Mouse (Mus musculus) mouse embryonic stem cell (cell line): Measurements from ENCODE around the gene Tex9.
"Not testable (repeated sequence)": the region's sequence is repeated elsewhere in the genome, so short reads cannot be mapped to it uniquely, and the experiment has no call there.

Source experiments
- in situ Hi-C, 2 experiments: fragments of 300-500 bp; cut with MboI; formaldehyde crosslinking; loops; 1 replicate in 1 of 2; 3 replicates in 1 of 2; pipeline ENCODE4 v1.14.3; 2019 to 2020; ENCODE audit warnings: low sequenced_read_pairs in 2 of 2, low pct_unique_long_range_greater_than_20kb in 1 of 2, mixed read lengths in 1 of 2; ENCODE audit not compliant: unreplicated experiment in 1 of 2

Gene Tex9

DNA sequence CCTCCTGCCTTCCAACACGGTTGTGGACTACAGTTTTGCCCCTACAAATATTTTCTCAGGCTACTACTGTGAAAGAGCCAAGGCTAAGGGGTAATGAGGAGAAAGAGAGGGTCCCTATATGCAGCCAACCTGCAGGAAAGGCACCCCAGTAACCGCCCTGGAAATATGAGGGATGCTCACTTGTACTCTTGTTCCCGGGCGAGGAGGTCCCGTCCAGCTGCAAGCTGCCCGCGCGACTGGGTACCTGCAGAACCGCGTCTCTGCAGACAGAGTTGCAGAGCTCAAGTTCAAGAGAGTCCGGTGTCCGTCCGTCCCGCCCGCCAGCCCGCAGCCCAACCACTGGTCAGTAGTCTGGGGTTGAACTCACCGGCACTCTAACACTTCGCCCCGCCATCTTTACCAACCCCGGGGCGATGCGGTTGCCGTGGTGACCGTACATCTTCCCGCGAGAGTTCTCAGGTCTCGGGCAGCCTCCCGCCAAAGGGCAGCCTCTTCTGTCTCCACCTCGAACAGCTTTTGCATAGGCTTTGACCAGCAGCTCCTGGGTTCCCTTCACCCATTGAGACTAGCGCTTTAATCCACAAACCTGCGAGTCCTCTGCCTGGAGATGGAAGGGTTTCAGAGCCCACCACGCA lies 336 bp downstream of the Tex9 start:
- in situ Hi-C loops = no loop called here

GRCm38 (mm10) chr9:72489131-72489530 lies 2.9 kb downstream of the Tex9 start:
- in situ Hi-C loops = no loop called here

DNA sequence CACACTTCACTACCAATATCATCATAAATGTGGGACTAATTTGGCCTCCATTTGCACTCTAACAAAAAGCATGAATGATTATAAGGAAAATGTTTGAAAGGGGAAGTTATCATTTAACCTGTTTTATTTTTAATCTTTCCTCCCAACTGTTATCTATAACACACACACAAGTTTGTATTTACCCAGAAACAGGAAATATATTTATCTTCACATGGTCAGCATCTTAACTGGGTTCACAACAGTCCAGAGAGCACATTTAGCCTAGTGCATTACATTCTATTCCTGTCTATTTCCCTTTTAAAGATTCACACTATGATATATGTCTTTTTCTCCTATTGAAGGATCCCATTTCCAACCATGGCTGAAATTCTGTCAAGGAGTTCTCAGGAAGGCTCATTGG lies 3.5 kb downstream of the Tex9 start:
- in situ Hi-C loops = no loop called here

GRCm38 (mm10) chr9:72479276-72479675 lies 12.7 kb downstream of the Tex9 start:
- in situ Hi-C loops = no loop called here

DNA sequence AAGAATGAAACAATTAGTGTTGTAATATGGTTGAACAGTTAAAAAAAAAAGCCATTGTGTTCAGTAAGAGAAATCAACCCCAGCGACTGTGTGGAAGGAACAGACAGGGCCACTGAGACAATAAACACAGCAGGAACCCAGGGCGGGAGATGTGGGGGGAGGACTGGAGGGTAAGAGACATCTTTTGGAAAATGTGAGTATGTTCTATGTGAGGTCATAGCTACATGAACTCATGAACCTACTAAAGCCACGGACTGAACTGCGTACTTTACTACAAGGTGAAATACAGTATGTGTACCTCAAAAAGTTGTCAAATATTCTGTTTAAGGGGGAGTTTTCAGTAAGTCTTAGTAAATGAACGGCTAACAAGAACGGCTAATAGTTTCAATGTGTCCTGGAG lies 14.7 kb downstream of the Tex9 start:
- in situ Hi-C loops = no loop called here

- in situ Hi-C loops = no loop called here
These were observed 16.5 kb downstream of the Tex9 start for GRCm38 (mm10) chr9:72475511-72475910.

GRCm38 (mm10) chr9:72469851-72470250 lies 22.2 kb downstream of the Tex9 start:
- in situ Hi-C loops = no loop called here

DNA sequence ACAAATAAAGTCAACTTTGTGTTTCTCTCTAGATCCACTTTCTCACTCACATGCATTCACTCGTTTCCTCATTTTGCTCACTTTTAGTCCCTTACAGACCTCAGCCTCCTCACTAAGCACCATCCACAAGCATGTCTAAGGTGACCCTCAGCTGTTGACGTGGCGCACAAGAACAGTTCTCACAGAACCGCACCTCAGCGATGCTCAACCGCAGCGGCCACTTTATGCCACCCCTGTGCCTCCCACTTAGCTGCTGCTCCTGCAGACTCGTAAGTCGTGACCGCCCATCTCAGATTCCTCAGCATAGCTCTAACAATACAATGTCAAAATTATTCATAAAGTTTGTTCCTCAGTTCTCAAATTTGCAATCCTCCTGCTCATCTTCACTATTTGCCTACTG lies 23.4 kb downstream of the Tex9 start:
- in situ Hi-C loops = no loop called here

- in situ Hi-C loops = no loop called here
These were observed 24.2 kb downstream of the Tex9 start for GRCm38 (mm10) chr9:72467551-72468407.

- in situ Hi-C loops = no loop called here
These were observed 26.2 kb downstream of the Tex9 start for GRCm38 (mm10) chr9:72465754-72466181.

DNA sequence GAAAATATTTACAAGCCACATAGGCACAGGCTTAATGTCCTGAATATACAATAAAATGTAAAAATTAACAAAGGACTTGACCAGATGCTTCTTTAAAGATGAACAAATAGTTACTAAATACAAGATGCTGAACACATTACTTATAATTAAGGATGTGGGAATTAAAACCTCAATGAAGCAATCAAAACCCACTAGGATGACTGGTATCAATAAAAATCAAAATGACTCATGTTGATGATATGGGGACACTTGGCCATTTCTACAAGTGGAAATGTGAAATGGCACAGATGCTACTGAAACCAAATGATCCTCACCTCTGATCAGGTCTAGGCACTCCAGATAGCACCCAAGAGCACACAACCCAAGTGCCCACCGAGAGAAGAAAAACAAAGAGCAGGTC lies 27.2 kb downstream of the Tex9 start:
- in situ Hi-C loops = no loop called here

DNA sequence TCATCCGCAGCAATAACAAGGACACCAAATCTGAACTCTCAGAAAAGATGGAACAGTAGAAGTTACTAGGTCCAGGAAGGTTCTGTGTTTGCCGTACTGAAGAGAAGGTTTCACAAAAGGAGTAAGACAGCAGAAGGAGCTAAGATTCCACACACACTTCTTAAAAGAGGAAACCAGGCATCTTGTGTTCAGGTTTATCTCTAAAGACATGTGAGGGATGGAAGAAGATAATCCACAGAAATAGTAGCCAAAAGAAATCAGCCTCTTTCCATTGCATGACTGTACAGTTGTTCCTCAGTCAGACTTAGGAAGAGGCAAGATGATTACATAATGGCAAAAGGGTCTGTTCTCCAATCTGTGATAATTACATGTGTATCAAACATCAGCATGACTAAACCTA lies 29.6 kb downstream of the Tex9 start:
- in situ Hi-C loops = no loop called here

DNA sequence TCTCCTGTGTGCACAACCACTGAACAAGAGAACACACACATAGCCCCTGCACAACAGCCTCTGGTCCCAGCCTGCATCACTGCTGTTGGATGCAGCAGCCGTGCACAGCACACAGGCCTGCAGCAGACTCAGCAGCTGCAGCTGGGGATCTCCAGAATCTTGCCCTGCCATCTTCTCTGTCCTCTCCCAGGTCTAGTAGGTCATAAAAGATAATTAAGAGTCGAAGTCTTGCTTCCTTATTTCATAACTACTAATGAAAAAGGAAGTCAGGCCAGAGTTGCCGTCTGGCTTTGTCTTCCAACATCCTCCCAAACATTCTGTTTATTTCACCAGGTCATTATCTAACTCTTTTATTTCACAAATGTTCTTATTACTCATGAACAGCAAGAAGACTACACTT lies 31.2 kb downstream of the Tex9 start:
- in situ Hi-C loops = no loop called here

DNA sequence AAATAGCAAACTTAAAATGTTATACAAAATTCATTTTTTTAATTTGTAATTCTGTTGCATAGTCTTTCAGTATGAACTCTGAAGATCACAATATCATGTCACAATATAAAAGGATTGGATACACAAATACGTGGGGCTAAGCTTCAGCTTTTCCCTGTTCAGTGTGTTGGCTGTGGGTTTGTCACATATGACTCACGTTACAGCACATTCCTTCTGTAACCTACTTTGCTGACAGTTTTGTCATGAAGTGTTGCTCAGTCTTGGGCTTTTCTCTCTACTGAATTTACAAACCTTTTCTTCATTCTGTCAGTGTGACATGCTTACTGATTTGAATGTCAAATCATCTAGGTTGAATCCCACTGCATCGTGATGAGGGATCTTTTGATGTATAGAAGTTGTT lies 32.3 kb downstream of the Tex9 start:
- in situ Hi-C loops = no loop called here

DNA sequence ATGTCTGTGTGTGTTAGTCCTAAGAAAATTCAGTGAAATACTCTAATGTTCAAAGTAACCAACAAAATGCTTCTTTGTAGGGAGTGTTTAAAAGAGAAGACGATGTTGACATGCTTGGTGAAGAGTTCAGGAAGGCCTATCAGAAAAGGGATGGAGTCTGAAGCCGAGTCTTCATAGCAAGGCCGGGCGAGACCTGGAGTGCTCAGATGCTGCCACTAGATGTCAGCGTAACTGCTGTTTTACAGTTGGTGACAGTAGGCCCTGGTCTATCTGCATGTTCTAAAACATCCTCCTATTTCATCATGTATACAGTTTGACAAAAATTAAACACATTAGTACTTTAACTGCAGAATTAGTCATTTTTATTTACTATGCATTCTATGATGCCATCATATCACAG lies 33.8 kb downstream of the Tex9 start:
- in situ Hi-C loops = no loop called here

DNA sequence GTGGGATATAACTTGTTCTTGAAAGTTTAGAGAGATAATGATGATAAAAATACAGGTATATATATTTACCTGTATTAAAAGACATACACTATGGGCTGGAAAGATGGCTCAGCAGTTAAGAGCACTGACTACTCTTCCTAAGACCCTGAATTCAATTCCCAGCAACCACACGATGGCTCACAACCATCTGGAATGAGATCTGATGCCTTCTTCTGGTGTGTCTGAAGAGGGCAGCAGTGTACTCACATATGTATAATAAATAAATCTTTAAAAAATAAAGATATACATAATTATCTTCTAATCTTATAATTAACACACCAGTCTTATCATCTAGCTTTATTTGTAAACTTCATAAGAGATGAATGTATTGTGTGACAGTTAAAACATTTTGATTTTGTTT lies 35.6 kb downstream of the Tex9 start:
- in situ Hi-C loops = no loop called here

DNA sequence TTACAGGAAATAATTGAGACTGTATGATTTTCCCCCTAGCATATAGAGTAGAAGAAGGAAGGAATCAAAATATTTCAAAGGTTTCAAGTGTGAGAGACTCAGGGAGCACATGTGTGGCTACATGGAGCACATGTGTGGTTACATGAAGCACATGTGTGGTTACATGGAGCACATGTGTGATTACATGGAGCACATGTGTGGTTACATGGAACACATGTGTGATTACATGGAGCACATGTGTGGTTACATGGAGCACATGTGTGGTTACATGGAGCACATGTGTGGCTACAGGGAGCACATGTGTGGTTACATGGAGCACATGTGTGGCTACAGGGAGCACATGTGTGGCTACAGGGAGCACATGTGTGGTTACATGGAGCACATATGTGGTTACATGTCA lies 37.7 kb downstream of the Tex9 start:
- in situ Hi-C loops = not testable (repeated sequence)

DNA sequence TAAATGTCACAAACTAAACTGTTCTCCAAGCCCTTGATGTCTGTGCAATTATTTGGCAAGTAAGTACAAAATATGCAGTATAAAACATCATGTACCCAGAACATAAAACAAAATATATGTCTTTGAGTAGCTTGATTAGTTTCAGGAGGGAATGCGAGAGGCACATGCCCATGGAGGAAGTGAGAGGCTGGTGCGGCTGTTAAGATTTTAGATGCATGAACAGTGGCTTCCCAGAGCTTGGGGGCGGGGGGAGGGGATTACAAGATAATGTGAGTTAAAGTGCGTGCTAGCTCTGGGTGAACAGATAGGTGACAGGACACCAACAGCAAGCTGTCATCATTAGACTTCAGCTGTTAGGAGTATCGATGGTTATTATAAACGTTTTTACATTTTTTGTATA lies 40.9 kb downstream of the Tex9 start:
- in situ Hi-C loops = no loop called here

DNA sequence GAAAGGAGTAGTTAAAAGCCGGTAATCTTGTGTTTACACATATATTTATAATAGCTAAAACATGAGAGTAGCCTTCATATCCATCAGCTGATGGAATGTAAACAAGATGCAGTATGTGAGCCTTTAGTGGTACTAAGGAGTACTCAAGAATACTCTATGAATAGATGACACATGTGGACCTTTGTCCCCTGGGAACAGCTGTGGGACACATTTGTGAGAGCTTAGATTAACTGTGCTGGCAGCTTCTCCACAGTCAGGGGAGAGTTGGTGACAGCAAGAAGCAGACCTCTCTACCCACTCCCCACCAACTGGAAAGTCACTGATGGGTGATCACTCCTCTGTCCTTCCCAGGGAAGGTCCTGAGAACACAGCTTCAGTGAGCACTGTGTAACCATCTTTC lies 41.6 kb downstream of the Tex9 start:
- in situ Hi-C loops = no loop called here

DNA sequence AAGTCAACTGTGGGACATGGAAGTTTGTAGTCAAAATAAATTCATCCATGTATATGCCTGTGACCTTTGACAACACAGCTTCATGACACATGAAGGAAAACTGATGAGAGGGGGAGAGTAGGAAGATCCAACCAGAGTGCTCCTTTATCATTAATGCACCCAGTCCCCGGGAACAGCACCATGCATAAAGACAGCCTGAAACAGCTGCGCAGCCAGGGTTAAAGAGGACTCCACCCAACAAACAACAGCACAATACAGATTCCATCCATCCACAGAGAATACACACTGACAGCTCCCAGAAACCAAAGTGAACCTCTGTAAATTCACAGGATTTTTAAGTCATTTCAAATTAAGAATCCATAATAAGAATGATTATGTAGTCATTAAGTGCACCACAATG lies 42.2 kb downstream of the Tex9 start:
- in situ Hi-C loops = no loop called here
